Mouse (Mus musculus) lung, postnatal 4 days (tissue): Measurements from ENCODE around the gene Zc3h7a.

ENCODE experiments used
- DNase-seq, 2 experiments: peaks; one replicate each; pipeline ENCODE4 v3.0.0; 2021

The Zc3h7a gene

DNA sequence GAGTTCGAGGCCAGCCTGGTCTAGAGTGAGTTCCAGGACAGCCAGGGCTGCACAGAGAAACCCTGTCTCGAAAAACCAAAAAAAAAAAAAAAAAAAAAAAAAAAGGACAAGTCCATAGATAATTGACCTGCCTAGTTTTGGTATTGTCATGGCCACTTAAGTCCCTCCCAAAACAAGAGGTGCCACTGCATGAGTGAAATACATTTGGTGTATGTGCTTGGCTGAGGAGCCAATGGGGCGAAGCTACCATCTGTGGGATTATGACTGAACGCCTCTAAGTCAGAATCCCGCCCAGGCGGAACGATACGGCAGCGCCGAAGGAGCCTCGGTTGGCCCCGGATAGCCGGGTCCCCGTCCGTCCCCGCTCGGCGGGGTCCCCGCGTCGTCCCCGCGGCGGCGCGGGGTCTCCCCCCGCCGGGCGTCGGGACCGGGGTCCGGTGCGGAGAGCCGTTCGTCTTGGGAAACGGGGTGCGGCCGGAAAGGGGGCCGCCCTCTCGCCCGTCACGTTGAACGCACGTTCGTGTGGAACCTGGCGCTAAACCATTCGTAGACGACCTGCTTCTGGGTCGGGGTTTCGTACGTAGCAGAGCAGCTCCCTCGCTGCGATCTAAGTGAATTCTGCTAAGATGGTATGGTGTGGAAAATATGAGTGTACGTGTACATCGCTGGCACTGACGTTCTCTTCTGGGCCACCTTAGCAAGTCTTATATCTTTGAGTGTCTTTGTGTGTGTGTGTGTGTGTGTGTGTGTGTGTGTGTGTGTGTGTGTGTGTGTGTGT, 32.3 kb downstream of the Zc3h7a start:
- DNase-seq = peak; percentile 97 to 100

DNA sequence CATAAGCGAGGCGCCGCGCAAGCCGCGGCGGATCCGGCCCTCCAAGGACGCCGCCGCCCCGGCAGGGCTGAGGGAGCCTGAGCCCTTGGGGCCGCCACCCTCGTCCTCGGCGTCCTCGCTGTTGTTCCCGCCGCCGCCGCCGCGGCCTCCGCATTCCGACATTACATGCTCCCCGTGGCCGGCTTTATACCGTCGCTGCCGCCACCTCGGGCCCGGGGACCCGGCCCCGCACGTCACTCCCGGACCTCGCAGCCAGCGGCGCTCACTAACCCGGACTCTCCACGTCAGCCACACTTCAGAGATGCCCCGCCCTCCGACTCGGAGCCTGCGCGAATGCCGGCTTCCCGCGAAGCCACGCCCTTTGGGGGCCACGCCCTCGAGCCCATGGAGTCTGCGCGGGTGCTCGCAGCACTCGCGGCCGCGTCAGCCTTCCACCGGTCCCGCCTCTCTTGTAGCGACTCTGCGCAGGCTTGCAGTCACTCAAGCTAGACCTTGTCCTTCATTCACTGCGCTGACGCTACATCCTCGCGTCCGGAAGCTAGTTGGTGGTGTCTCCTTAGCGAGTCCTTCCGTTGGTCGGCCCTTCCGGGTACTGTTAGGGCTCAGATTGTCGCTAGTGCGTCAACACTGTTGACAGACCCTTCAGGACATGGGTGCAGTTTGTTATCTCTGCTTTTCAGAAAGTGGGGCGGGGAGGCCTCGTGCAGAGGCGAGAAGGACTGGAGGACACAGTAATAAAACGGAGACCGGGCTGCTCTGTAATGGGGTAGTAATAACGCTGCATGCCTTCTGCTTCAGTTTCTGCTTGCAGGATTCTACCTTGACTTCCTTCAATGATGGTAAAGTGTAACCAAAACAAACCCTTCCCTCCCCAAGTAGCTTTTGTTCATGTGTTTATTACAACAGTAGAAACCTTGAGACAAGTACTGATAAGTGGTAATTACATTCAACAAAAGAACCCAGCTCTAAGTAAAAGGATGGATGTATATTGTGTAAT, 41.5 kb downstream of the Zc3h7a start, which contains the start of gene Txndc11:
Gene Txndc11, minus strand, starts transcription at position 303 of the 997 bp plus-strand sequence.
- DNase-seq = peak; percentile 100

DNA sequence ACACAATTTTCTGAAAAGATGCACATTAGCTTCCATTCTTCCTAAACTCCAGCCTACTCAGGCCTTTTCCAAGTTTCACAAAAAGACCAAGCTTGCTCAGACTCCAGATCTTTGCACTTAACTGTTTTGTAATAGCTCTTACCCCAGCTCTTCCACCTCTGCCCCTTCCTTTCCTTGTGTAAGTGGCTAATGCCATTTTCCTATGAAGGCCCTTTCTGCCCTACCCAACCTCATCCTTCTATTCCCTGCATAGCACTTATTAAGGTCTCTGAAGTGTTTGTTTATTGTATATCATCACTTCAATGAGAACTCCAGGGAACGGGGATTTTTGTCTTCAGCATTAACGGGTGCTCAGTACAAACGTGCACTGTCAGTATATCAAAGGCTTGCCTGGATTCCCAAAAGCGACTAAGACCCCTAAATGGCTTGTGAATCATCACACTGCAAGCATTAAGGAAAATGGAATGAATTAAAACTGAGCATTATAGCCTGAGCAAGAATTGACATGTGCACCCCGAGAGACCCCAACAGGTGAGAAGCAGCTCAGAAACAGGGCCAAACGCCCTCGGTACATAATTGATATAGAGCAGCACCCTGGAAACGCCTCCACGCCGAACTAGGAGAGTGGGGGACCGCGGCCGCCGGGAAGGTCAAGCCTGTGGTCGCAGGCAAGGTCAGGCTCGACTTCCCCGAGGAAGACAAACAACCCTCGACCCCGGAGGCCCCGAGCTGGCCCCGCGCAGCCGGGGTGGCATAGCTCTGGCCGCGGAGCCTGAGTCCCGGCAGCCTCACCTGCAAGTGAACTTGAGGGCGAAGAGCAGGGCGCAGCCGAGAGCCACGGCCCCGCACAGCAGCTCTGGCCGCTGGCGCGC, 42.5 kb downstream of the Zc3h7a start:
- DNase-seq = no peak

DNA sequence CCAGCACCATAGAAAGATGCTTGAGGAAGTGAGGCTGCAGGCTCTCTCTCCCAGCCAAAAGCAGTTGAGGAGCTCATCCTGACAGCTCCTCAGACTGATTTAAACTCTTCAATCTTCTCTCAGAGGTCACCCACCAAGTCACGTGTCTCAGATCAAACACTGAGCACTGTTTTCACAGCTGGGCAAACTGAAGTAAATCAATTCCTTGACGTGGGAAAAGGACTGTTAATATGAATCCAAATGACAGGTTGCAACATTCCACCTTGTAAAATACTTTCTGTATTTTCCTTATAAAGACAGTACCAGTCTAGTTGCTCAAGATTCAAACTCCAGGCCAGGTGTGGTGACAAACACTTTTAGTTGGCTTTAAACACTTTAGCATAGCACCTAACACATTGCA, 43.4 kb downstream of the Zc3h7a start:
- DNase-seq = no peak

DNA sequence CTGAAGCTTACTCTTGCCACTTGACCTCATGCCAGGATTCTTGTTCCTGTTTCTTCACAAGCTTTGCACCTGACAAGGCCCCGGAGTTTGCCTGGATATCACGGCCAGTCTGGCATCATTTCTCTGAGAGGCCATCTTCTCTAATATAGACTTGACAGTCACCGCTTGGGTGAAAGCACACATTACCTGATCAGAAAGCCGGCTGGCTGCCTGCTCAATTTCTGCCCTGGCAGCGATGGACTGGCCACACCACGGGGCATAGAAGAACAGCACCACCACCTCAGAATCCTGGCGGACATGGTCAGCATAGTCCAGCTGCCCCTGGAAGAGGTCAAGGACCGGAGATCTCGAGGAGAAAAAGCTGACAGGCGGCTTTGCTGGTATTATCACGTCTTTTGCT, 47.9 kb downstream of the Zc3h7a start:
- DNase-seq = no peak

DNA sequence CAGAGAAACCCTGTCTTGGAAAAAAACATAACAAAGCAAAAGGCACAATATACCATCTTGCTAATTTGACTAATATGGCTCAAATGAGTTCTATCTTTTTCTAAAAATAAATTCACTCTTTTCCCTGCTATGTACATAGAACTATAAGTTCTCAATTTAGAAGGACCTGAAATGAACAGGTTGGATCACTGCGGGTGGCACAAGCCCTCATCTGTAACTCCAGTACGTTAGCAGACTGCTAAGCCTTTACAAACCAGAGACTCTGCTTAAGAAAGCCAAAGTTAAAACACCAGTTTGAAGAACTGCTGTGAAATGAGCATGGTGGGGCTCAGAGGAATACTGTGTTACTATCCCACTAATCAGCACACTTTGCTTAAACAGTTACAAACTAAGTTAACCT, 50.8 kb downstream of the Zc3h7a start:
- DNase-seq = no peak

DNA sequence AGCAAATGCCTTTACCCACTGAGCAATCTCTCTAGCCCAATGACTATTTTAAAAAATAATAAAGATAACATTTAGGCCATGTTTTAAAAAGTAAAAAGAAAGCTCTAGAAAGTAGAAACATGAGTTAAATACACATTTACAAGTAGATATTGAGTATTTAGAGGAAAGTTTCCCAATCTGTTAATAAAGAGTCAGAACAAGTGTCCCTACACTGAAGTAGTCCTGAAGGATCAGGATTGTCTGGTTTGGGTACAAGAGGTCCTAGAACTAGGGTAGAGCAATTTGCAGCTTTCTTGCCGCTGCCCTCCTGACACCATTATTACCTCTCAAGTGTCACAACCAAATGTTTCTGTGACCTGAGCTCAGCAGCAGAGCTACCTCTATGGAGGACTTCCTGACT, 52.1 kb downstream of the Zc3h7a start:
- no peak for DNase-seq

DNA sequence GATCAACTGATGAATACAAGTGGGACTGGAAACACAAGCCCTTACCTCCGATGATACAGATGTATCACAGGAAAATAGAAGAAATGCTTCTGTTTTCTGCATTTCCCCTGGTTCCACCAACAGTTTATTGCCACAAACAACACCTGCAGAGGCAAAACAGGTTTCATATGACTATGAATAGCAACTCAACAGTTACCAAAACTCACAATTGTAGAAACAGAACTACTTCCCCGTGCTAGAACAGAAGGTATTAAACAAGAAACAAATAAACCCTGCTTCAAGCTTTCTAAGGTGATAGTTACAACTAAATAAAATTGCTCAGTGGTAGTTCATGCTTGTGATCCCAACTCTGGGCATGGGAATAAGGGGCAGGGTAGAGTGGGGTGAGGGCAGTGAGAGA, 53.6 kb downstream of the Zc3h7a start:
- DNase-seq = no peak

DNA sequence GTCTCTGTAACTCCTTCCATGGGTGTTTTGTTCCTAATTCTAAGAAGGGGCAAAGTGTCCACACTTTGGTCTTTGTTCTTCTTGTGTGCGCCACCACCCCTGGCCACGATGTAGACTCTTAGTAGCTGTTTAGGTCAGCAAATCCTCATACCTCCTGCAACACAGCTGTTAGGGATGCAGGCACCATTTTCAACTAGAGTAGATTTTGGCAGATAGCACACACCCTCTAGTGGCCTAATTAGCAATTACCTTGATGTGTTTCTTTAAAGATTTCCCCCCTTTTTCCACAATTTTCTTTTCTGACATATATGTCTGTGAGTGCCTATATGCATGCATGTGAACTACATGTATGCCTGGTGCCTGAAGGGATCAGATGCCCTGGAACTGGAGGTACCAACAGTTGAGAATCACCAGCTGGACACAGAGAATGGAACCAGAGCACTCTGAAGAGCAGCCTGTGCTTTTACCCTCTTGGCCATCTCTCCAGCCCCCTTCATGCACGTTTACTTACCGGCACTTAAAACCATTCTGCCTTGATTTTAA, 66.9 kb downstream of the Zc3h7a start:
- DNase-seq = no peak

DNA sequence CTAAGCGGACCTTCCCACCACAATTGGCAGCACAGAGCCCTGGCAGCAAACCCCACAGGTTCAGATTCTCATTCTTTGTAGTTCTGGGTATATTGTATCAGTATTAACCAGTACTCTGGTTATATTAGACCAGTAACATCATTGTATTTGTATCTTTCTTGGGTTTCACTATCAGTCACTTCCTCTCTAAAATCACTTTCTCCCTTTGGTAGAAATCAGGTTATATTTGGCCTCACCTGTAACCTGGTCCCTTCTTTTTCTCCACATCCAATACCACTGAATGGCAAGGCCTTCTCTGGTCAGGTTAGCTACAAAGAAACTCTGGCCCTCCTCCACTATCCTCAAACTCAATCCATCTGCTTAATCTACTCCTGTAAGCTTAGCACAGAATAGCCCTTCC, 71.3 kb downstream of the Zc3h7a start:
- DNase-seq = no peak

DNA sequence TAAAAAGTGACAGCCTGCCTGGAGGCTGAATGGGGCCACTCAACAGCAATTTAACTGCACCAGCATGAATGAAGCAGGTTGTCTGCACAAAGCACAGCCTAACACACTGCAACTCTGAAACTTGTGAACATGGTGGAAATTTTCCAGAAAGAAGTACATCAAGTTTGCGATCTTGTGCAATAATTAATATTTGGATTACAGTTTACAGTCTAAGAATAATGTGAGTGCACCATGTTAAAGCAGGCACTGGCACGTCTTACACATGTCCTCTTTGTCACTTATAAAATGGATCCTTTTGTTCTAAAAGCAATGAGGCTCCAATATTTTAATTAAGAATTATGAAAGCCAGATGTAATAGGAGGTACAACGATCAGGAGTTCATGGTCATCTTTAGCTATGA, 78.9 kb downstream of the Zc3h7a start:
- DNase-seq = no peak

DNA sequence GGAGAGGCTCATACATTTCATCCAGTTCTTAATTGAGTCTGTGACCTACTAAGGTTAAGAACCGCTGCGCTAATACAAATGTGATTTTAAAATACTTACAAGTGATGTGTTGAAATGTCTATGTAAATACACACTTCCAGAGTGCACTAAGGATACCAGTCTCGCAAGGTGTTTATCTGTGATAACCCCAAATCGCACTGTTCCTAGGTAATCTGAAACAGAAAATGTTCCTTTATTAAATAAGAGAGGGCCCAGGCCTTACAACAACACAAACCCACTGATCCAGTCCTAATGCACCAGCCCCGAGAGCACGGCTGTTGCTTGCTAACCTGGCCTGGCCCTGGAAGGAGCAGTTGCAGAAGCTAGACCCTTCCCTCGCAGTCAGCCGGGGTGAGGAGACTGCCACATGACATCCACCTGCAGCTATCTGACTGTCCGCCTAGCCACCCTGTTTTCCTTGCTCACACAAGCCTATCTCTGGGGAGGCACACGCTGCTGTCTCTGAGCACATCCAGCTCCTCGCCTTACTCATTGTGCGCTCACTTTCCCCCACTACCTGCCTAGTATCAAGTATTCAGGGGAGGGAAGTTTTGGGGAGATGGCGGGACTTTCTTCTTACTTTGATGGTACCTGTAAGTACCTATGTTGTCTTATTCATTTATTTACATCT, 82.3 kb downstream of the Zc3h7a start:
- no peak for DNase-seq

DNA sequence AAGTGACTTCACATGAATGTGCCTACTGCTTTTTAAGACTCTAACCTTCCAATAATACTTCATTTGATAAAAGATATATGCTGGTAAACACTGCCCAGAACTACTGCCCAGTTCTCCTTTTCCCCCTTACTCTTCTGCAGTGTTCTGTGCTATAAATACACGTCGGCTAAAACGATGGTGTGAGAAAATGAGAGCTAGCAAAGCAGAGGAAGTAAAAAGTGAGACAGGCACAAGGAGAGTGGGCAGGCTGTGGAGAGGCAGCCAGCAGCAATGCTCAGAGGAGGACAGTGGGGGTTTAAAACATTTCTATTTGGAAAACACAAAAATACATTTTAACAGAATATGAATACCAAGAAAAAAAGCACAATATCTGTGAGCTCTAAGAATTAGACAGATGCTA, 83.7 kb downstream of the Zc3h7a start:
- no peak for DNase-seq

DNA sequence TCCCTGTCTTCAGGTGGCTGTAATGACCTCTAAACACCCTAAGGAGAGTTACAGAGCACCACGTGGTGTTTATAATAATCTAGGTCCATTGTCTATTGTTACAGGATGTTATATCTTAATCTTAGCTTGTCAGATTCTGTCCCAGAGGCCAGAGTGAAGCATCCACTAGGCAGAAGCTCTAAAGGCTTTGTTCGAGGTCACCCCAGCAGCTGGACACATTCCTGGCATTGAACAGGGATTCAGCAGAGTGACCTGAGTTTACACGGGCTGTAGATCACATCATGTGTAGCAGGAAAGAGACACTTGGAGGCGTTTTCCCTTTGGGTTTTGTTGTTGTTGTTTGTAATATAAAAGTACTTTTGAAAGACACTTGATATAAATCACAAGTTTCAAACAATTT, 84.1 kb downstream of the Zc3h7a start:
- no peak for DNase-seq

DNA sequence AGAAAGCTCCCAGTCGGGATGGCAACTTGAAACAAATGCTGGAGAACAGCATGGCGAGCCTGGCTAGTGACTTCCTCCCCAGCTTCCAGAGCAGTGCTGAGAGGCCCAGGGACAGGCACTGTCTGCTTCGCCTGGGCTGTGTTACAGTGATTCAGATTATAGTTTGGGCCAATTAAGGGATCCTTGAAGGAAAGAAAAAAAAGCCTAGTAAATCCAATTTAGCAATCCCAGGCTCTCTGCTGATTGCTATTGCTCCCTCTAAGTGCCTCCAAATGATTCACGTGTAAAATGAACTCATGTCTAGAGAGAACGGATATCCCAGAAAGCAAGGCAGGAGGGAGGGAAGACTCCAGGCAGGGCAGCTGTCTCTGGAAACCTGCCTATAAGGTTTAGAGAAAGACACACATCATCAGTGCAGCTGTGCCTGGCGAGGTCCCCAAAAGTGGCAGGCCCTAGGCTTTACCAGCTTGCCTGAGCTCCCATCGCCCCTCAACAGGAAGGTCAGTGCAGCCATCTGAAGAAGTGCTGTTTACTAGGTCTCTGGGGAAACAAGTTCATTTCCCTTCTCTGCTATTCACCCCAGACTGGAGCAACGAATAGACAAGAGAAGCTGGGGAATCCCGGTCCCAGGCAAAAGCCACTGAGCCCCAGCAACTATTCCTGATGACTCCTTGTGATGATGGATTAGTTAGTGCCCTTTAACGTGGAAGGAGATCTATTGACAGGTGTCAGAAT, 85.2 kb downstream of the Zc3h7a start:
- no peak for DNase-seq

DNA sequence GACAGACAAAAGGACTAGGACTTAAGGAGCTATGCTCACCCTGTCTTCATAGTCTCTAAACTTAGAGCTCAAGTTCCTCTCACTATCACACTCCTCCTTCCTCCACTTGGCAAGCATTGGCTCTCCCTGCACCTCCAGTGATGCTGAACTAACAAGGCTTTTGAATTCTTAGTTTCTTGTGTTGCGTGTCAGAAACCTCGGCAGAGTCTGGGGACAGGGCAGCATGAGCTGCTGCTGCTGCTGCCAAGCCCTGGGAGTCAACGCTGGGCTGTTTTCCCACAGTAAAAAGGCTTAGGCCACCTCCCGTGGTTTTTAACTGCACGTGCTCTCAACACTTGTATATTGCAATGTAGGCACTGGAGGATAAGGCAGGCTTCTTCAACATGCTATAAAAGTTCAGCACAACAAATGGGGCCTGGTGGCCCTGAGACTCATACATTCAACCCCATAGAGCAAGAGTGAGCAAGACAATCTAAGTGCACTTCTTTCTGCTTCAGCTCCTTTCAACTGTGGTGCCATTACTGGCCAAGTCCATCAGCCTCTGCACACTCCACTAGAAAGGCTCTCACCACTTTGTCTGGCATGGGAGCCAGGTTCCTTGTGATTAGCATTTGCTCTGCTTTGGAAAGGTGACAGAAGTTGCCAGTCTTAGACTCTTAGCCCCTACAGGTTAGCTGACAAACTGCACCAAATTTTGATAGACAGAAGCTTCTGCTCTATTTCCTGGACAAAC, 89.2 kb downstream of the Zc3h7a start:
- no peak for DNase-seq
